ENCODE assay signal across 15 mouse cellular contexts in genomic region chr11:79056891-79057290, GRCm38 (mm10).
DNase-seq lines count a peak whose midpoint lies in the region; ATAC-seq and TF ChIP-seq lines count a peak whose summit lies in the region.
"Had no signal": no experiment of that assay in that cellular context is flagged by ENCODE, and none has a peak within 500 bp of the region (broad histone marks: within the 10 kb centered on the region; RNA-seq: fewer than 3 reads in every experiment).

No protein-coding gene starts in this region.

- no peaks in the 10 kb centered on the region for H3K27me3 ChIP-seq in heart, embryonic 11.5 days (ENCODE audit: control insufficient read depth, insufficient read depth, low read length)
- no peaks in the 10 kb centered on the region for H3K27me3 ChIP-seq in kidney, embryonic 15.5 days
- no peaks in the 10 kb centered on the region for H3K27me3 ChIP-seq in MEL (ENCODE audit: control insufficient read depth in 1 of 2, insufficient read depth in 2 of 2, low read length in 2 of 2)
- H3K27me3 ChIP-seq: embryonic facial prominence, embryonic 13.5 days; hindbrain, embryonic 15.5 days had no signal

- 63% methylated on average over 4 of the region's 4 CpGs for WGBS in heart, embryonic 11.5 days (ENCODE audit: insufficient replicate concordance)
- 28% methylated on average over 4 of the region's 4 CpGs for WGBS in kidney, embryonic 15.5 days

- ATAC-seq in heart, embryonic 11.5 days (replicated peaks; ENCODE audit: insufficient number of reproducible peaks, low FRiP score, low TSS enrichment): no peak
- ATAC-seq in kidney, embryonic 15.5 days (replicated peaks; ENCODE audit: low FRiP score): no peak
- peak; percentile 17 to 57; a peak in 3 of 4 replicates for ATAC-seq in hematopoietic stem cell, adult 5-6 weeks (replicated peaks in 1 of 2; ENCODE audit: insufficient read depth in 1 of 2, low FRiP score in 2 of 2, low TSS enrichment in 1 of 2, low read depth in 1 of 2, poor library complexity in 2 of 2, severe bottlenecking in 2 of 2)
- ATAC-seq: forebrain, embryonic 14.5 days had no signal

- no peak overlapping the region for H3K4me3 ChIP-seq in heart, embryonic 11.5 days (ENCODE audit: low read depth, low read length)
- no peak overlapping the region for H3K4me3 ChIP-seq in kidney, embryonic 15.5 days (replicated peaks)
- no peak overlapping the region for H3K4me3 ChIP-seq in MEL (ENCODE audit: control insufficient read depth in 1 of 2, insufficient read depth in 1 of 2, low read depth in 2 of 2, low read length in 2 of 2)
- H3K4me3 ChIP-seq: embryonic facial prominence, embryonic 13.5 days; hindbrain, embryonic 15.5 days had no signal

- no peak for TF ChIP-seq CTCF in MEL (IDR thresholded peaks at IDR 0.05 in 2 of 3, conservative IDR thresholded peaks at IDR 0.05 in 1 of 3; ENCODE audit: control insufficient read depth in 1 of 3, insufficient read depth in 1 of 3, low read depth in 2 of 3, low read length in 3 of 3, poor library complexity in 1 of 3, severe bottlenecking in 1 of 3)

- H3K79me2 ChIP-seq in MEL (ENCODE audit: control insufficient read depth, insufficient read depth, low read length, poor library complexity): no peaks in the 10 kb centered on the region

- H3K36me3 ChIP-seq in heart, embryonic 11.5 days (ENCODE audit: control insufficient read depth, insufficient read depth, low read length): no peaks in the 10 kb centered on the region
- H3K36me3 ChIP-seq in kidney, embryonic 15.5 days: no peaks in the 10 kb centered on the region
- peaks cover 0 to 47% of the 10 kb centered on the region in 2 experiments; a peak in 2 of 4 replicates for H3K36me3 ChIP-seq in MEL (ENCODE audit: control insufficient read depth in 1 of 2, insufficient read depth in 2 of 2, low read length in 2 of 2)
- H3K36me3 ChIP-seq: embryonic facial prominence, embryonic 13.5 days; hindbrain, embryonic 15.5 days had no signal

- TF ChIP-seq RAD21 in MEL (IDR thresholded peaks at IDR 0.05; ENCODE audit: low read depth, low read length): no peak

- peaks cover 64% of the 10 kb centered on the region for H3K4me1 ChIP-seq in heart, embryonic 11.5 days (ENCODE audit: control insufficient read depth, insufficient read depth, low read length)
- H3K4me1 ChIP-seq in kidney, embryonic 15.5 days: peaks cover 40% of the 10 kb centered on the region
- peaks cover 43 to 55% of the 10 kb centered on the region in 2 experiments for H3K4me1 ChIP-seq in MEL (ENCODE audit: control insufficient read depth in 1 of 2, insufficient read depth in 2 of 2, low read length in 2 of 2)

- H3K27ac ChIP-seq in heart, embryonic 11.5 days (ENCODE audit: low read depth, low read length): peak overlapping the region; percentile 78; the same call in 1 of the 2 replicates
- H3K27ac ChIP-seq in kidney, embryonic 15.5 days: no peak overlapping the region
- peak overlapping the region; percentile 71; the same call in 1 of the 2 replicates for H3K27ac ChIP-seq in MEL (ENCODE audit: control insufficient read depth, low read depth, low read length)
- H3K27ac ChIP-seq: embryonic facial prominence, embryonic 13.5 days; hindbrain, embryonic 15.5 days had no signal

- H3K4me2 ChIP-seq in heart, embryonic 11.5 days: no peak overlapping the region
- H3K4me2 ChIP-seq in kidney, embryonic 15.5 days: no peak overlapping the region
- H3K4me2 ChIP-seq: embryonic facial prominence, embryonic 13.5 days; hindbrain, embryonic 15.5 days had no signal

- intact Hi-C loops in heart, postnatal 10 days (cut with DNase I): no loop called here

- TF ChIP-seq POLR2A in MEL (IDR thresholded peaks at IDR 0.05; ENCODE audit: control insufficient read depth in 1 of 2, insufficient read depth in 1 of 2, low read depth in 1 of 2, low read length in 2 of 2, poor library complexity in 1 of 2): no peak

- DNase-seq in heart, postnatal 10 days: no peak
- peak; percentile 31 for DNase-seq in kidney, postnatal 14 days
- DNase-seq in MEL (ENCODE audit: low read depth, low spot score): no peak
- no peak for DNase-seq in ovary, postnatal 36 days (ENCODE audit: low spot score)
- DNase-seq: cerebellum, adult 11 months; kidney, adult 8-10 months; layer of hippocampus, adult 9-11 months; lung, adult 2 months; right cerebral cortex, adult 18-20 months had no signal

- no peak overlapping the region for H3K9ac ChIP-seq in heart, embryonic 11.5 days (ENCODE audit: low read depth, low read length)
- H3K9ac ChIP-seq in kidney, embryonic 15.5 days: no peak overlapping the region
- H3K9ac ChIP-seq in MEL (ENCODE audit: control insufficient read depth, low read depth, low read length, poor library complexity, severe bottlenecking): no peak overlapping the region
- H3K9ac ChIP-seq: hindbrain, embryonic 15.5 days had no signal

- TF ChIP-seq EP300 in MEL (IDR thresholded peaks at IDR 0.05; ENCODE audit: low read depth in 1 of 2, low read length in 2 of 2): no peak

- H3K9me3 ChIP-seq in heart, embryonic 11.5 days (replicated peaks; ENCODE audit: control insufficient read depth, low read length): no peaks in the 10 kb centered on the region
- no peaks in the 10 kb centered on the region for H3K9me3 ChIP-seq in kidney, embryonic 15.5 days (replicated peaks)
- no peaks in the 10 kb centered on the region for H3K9me3 ChIP-seq in MEL (replicated peaks; ENCODE audit: insufficient read depth, low read length)
- H3K9me3 ChIP-seq: embryonic facial prominence, embryonic 13.5 days; hindbrain, embryonic 15.5 days had no signal

TF ChIP-seq in MEL, 35 proteins besides CTCF, POLR2A, EP300 and RAD21:
- TF ChIP-seq TBP (IDR thresholded peaks at IDR 0.05; ENCODE audit: low read depth, low read length) (0 out of 2 replicates have a peak, but pooled peaks have one; percentile 0), ZNF384 (IDR thresholded peaks at IDR 0.05; ENCODE audit: low read depth, low read length) (no peak)

Comparison
In these comparisons a context has a peak if more than half of its experiments do, and no peak if none do; other contexts are left out.
1. ATAC-seq: peak in hematopoietic stem cell, adult 5-6 weeks (2 of 2); none in heart, embryonic 11.5 days (single experiment) and kidney, embryonic 15.5 days (single experiment).